Mouse (Mus musculus): ENCODE results near the gene Ube4a. TPM values are rescaled to one million over a fixed set of nuclear protein-coding genes. Genes with fewer than 3 reads are reported as not detected.

Gene Ube4a
- polyA plus RNA-seq, 1 experiment from 2014 or later = 18.6 TPM

Other genes with a start within 250 kb of the Ube4a start
- gene Phldb1, start 230.4 kb downstream of the Ube4a start, polyA plus RNA-seq (2015; fragmentation: Nextera tagmentation; extraction: Ambion mirVana) = 3.0 and 3.3 TPM in 2 replicates
- 111 and 116 TPM in 2 replicates for gene Arcn1, start 197.8 kb downstream of the Ube4a start, polyA plus RNA-seq (2015; fragmentation: Nextera tagmentation; extraction: Ambion mirVana)
- 68.0 and 74.0 TPM in 2 replicates for gene Ift46, start 197.7 kb downstream of the Ube4a start, polyA plus RNA-seq (2015; fragmentation: Nextera tagmentation; extraction: Ambion mirVana)
- 0.72 and 0.82 TPM in 2 replicates for gene Tmem25, start 166.3 kb downstream of the Ube4a start, polyA plus RNA-seq (2015; fragmentation: Nextera tagmentation; extraction: Ambion mirVana)
- 1.5 and 3.0 TPM in 2 replicates for gene Ttc36, start 162.5 kb downstream of the Ube4a start, polyA plus RNA-seq (2015; fragmentation: Nextera tagmentation; extraction: Ambion mirVana)
- gene Kmt2a, start 84.3 kb downstream of the Ube4a start, polyA plus RNA-seq (2015; fragmentation: Nextera tagmentation; extraction: Ambion mirVana) = 13.1 and 20.1 TPM in 2 replicates
- 971 and 1,014 TPM in 2 replicates for gene Atp5l, start 44.9 kb downstream of the Ube4a start, polyA plus RNA-seq (2015; fragmentation: Nextera tagmentation; extraction: Ambion mirVana)
- 973 and 1,015 TPM in 2 replicates for gene Cd3g, start 14.8 kb upstream of the Ube4a start, polyA plus RNA-seq (2015; fragmentation: Nextera tagmentation; extraction: Ambion mirVana)
- gene Cd3d, start 16.2 kb upstream of the Ube4a start, polyA plus RNA-seq (2015; fragmentation: Nextera tagmentation; extraction: Ambion mirVana) = 485 and 511 TPM in 2 replicates
- gene Cd3e, start 44.0 kb upstream of the Ube4a start, polyA plus RNA-seq (2015; fragmentation: Nextera tagmentation; extraction: Ambion mirVana) = 511 and 576 TPM in 2 replicates
- 5.9 and 7.4 TPM in 2 replicates for gene Mpzl2, start 74.2 kb upstream of the Ube4a start, polyA plus RNA-seq (2015; fragmentation: Nextera tagmentation; extraction: Ambion mirVana)
- gene Mpzl3, start 89.6 kb upstream of the Ube4a start, polyA plus RNA-seq (2015; fragmentation: Nextera tagmentation; extraction: Ambion mirVana) = 7.7 and 8.9 TPM in 2 replicates
- 7.2 and 8.1 TPM in 2 replicates for gene Jaml, start 113.6 kb upstream of the Ube4a start, polyA plus RNA-seq (2015; fragmentation: Nextera tagmentation; extraction: Ambion mirVana)
- gene Scn2b, start 152.2 kb upstream of the Ube4a start, polyA plus RNA-seq (2015; fragmentation: Nextera tagmentation; extraction: Ambion mirVana) = 5.4 and 6.6 TPM in 2 replicates
- gene Scn4b, start 172.8 kb upstream of the Ube4a start, polyA plus RNA-seq (2015; fragmentation: Nextera tagmentation; extraction: Ambion mirVana) = 8.0 and 9.1 TPM in 2 replicates
- 0.57 and 0.82 TPM in 2 replicates for gene BC049352, start 216.4 kb upstream of the Ube4a start, polyA plus RNA-seq (2015; fragmentation: Nextera tagmentation; extraction: Ambion mirVana)
- 3.6 and 4.9 TPM in 2 replicates for gene Tmprss4, start 238.5 kb upstream of the Ube4a start, polyA plus RNA-seq (2015; fragmentation: Nextera tagmentation; extraction: Ambion mirVana)

All from thymus, postnatal 0 days (tissue).